ENCODE assay signal across 12 mouse cellular contexts in genomic region chr11:25156705-25157104, GRCm38 (mm10).
DNase-seq lines count a peak whose midpoint lies in the region; ATAC-seq lines count a peak whose summit lies in the region.
"Had no signal": no experiment of that assay in that cellular context is flagged by ENCODE, and none has a peak within 500 bp of the region (broad histone marks: within the 10 kb centered on the region; RNA-seq: fewer than 3 reads in every experiment).

No protein-coding gene starts in this region.

- no peak overlapping the region for H3K4me3 ChIP-seq in heart, embryonic 15.5 days
- H3K4me3 ChIP-seq in forebrain, embryonic 11.5 days (ENCODE audit: low read depth, low read length): no peak overlapping the region; the same call in 1 of the 2 replicates
- H3K4me3 ChIP-seq in hindbrain, embryonic 14.5 days (replicated peaks; ENCODE audit: low read length): peak overlapping the region; percentile 21
- no peak overlapping the region for H3K4me3 ChIP-seq in neural tube, embryonic 12.5 days
- H3K4me3 ChIP-seq: liver, embryonic 13.5 days had no signal

- 32% methylated on average over 5 of the region's 5 CpGs for WGBS in heart, embryonic 15.5 days
- WGBS in forebrain, embryonic 11.5 days: 18% methylated on average over 5 of the region's 5 CpGs
- whole genome bisulfite sequencing in hindbrain, embryonic 14.5 days: 6% methylated on average over 5 of the region's 5 CpGs
- WGBS in neural tube, embryonic 12.5 days: 24% methylated on average over 5 of the region's 5 CpGs

- H3K9me3 ChIP-seq in heart, embryonic 15.5 days (replicated peaks): no peaks in the 10 kb centered on the region
- H3K9me3 ChIP-seq in forebrain, embryonic 11.5 days (ENCODE audit: control insufficient read depth, low read length): no peaks in the 10 kb centered on the region
- no peaks in the 10 kb centered on the region for H3K9me3 ChIP-seq in hindbrain, embryonic 14.5 days (ENCODE audit: control insufficient read depth, low read length)
- no peaks in the 10 kb centered on the region for H3K9me3 ChIP-seq in neural tube, embryonic 12.5 days
- H3K9me3 ChIP-seq: liver, embryonic 13.5 days had no signal

- DNase-seq in heart, adult 9 months (ENCODE audit: low spot score in 2 of 2): no peak
- no peak for DNase-seq in forebrain, embryonic 11.5 days (ENCODE audit: low spot score)
- no peak for DNase-seq in hindbrain, embryonic 14.5 days (ENCODE audit: low spot score)
- DNase-seq in adrenal gland, postnatal 25 days: no peak
- no peak for DNase-seq in frontal cortex, postnatal 25 days (ENCODE audit: low spot score in 2 of 2)
- DNase-seq: kidney, adult 18-20 months; liver, embryonic 13.5 days; lung, postnatal 14 days; right cerebral cortex, postnatal 25 days; thymus, postnatal 25 days had no signal

- H3K27ac ChIP-seq in heart, embryonic 15.5 days: no peak overlapping the region
- no peak overlapping the region for H3K27ac ChIP-seq in forebrain, embryonic 11.5 days (ENCODE audit: low read depth, low read length)
- H3K27ac ChIP-seq in hindbrain, embryonic 14.5 days: peak overlapping the region; percentile 65
- no peak overlapping the region for H3K27ac ChIP-seq in neural tube, embryonic 12.5 days
- H3K27ac ChIP-seq: liver, embryonic 13.5 days had no signal

- no peaks in the 10 kb centered on the region for H3K36me3 ChIP-seq in heart, embryonic 15.5 days
- no peaks in the 10 kb centered on the region for H3K36me3 ChIP-seq in forebrain, embryonic 11.5 days (ENCODE audit: control insufficient read depth, insufficient read depth, low read length)
- H3K36me3 ChIP-seq in hindbrain, embryonic 14.5 days (replicated peaks; ENCODE audit: control insufficient read depth, insufficient read depth): no peaks in the 10 kb centered on the region
- H3K36me3 ChIP-seq in neural tube, embryonic 12.5 days: no peaks in the 10 kb centered on the region
- H3K36me3 ChIP-seq: liver, embryonic 13.5 days had no signal

- peak overlapping the region; percentile 55 for H3K4me2 ChIP-seq in heart, embryonic 15.5 days
- H3K4me2 ChIP-seq in forebrain, embryonic 11.5 days (ENCODE audit: low read depth, low read length, severe bottlenecking): peak overlapping the region; percentile 35; the same call in 1 of the 2 replicates
- H3K4me2 ChIP-seq in hindbrain, embryonic 14.5 days (replicated peaks): peak overlapping the region; percentile 52
- peak overlapping the region; percentile 44 for H3K4me2 ChIP-seq in neural tube, embryonic 12.5 days (replicated peaks)
- H3K4me2 ChIP-seq: liver, embryonic 13.5 days had no signal

- no peaks in the 10 kb centered on the region for H3K4me1 ChIP-seq in heart, embryonic 15.5 days (replicated peaks)
- H3K4me1 ChIP-seq in forebrain, embryonic 11.5 days (replicated peaks; ENCODE audit: control insufficient read depth, insufficient read depth, low read length): peaks cover 4% of the 10 kb centered on the region; the same call in 1 of the 2 replicates
- H3K4me1 ChIP-seq in hindbrain, embryonic 14.5 days (replicated peaks; ENCODE audit: control insufficient read depth, insufficient read depth, low read length): peaks cover 15% of the 10 kb centered on the region
- peaks cover 11% of the 10 kb centered on the region for H3K4me1 ChIP-seq in neural tube, embryonic 12.5 days
- H3K4me1 ChIP-seq: liver, embryonic 13.5 days had no signal

- no peaks in the 10 kb centered on the region for H3K27me3 ChIP-seq in heart, embryonic 15.5 days
- H3K27me3 ChIP-seq in forebrain, embryonic 11.5 days (ENCODE audit: control insufficient read depth, insufficient read depth, low read length): no peaks in the 10 kb centered on the region
- no peaks in the 10 kb centered on the region for H3K27me3 ChIP-seq in hindbrain, embryonic 14.5 days (ENCODE audit: control insufficient read depth, insufficient read depth, low read length)
- H3K27me3 ChIP-seq in neural tube, embryonic 12.5 days (replicated peaks): no peaks in the 10 kb centered on the region
- H3K27me3 ChIP-seq: liver, embryonic 13.5 days had no signal

- no peak for ATAC-seq in heart, embryonic 15.5 days (replicated peaks; ENCODE audit: insufficient number of reproducible peaks, insufficient read depth, low FRiP score, low read depth)
- ATAC-seq in forebrain, embryonic 11.5 days (replicated peaks; ENCODE audit: low FRiP score): peak; percentile 58
- ATAC-seq in hindbrain, embryonic 14.5 days (ENCODE audit: low FRiP score): peak; percentile 57; the same call in 1 of the 2 replicates
- ATAC-seq in neural tube, embryonic 12.5 days (ENCODE audit: low FRiP score, low read depth): peak; percentile 74

- no peak overlapping the region for H3K9ac ChIP-seq in heart, embryonic 15.5 days
- peak overlapping the region; percentile 16; the same call in 1 of the 2 replicates for H3K9ac ChIP-seq in forebrain, embryonic 11.5 days (ENCODE audit: low read length)
- peak overlapping the region; percentile 50 for H3K9ac ChIP-seq in hindbrain, embryonic 14.5 days
- H3K9ac ChIP-seq in neural tube, embryonic 12.5 days: no peak overlapping the region
- H3K9ac ChIP-seq: liver, embryonic 13.5 days had no signal

Comparison
In these comparisons a context has a peak if more than half of its experiments do, and no peak if none do; other contexts are left out.
1. H3K9ac ChIP-seq: peak in forebrain, embryonic 11.5 days (single experiment) and hindbrain, embryonic 14.5 days (single experiment); none in heart, embryonic 15.5 days (single experiment) and neural tube, embryonic 12.5 days (single experiment).
2. Peak in every context shown above with its lines, with median percentiles within 50 percentile points of each other: H3K4me2 ChIP-seq.